Mouse (Mus musculus): ENCODE data around the gene Ppp2r5b.
A peak's percentile ranks its signal among the peaks of the same experiment; 100 is the strongest.

GRCm38 (mm10) chr19:6235084-6236052 is at the start of gene Ppp2r5b:
- TF ChIP-seq CTCF (IDR thresholded peaks at IDR 0.05; ENCODE audit: low read depth) (peak; percentile 72), EP300 (optimal IDR thresholded peaks at IDR 0.05) (no peak)

Measured in stomach, postnatal 0 days (tissue).